Mouse (Mus musculus): ENCODE measurements at regions not wholly inside any gene's neighbourhood (a gene's known extent, or its start where the extent isn't known, plus 50 kb on each side); places are given as distances from the start of the nearest gene placed in this dataset.
A peak's percentile ranks its signal among the peaks of the same experiment; 100 is the strongest.

GRCm38 (mm10) chr8:89787050-89787905, 560.9 kb downstream of the Tox3 start:
- Histone ChIP-seq H3K9me3 (no peaks in the 10 kb centered on the region), H3K36me3 (no peaks in the 10 kb centered on the region), H3K4me1 (replicated peaks) (peaks cover 27% of the 10 kb centered on the region), H3K4me3 (no peak overlapping the region), H3K27ac (no peak overlapping the region), H3K4me2 (0 out of 2 replicates have a peak overlapping the region, but pooled peaks have one; percentile 14), H3K27me3 (peaks cover 20% of the 10 kb centered on the region; the same call in 1 of the 2 replicates), H3K9ac (no peak overlapping the region)
- no peak for ATAC-seq (ENCODE audit: low FRiP score)
- WGBS: 60% methylated on average over 17 of the region's 17 CpGs

- ATAC-seq (ENCODE audit: low FRiP score): 0 out of 2 replicates have a peak, but pooled peaks have one; percentile 49
- Histone ChIP-seq H3K36me3 (no peaks in the 10 kb centered on the region), H3K9me3 (no peaks in the 10 kb centered on the region), H3K4me2 (no peak overlapping the region), H3K27me3 (peaks cover 23% of the 10 kb centered on the region), H3K9ac (no peak overlapping the region), H3K4me1 (replicated peaks) (peaks cover 33% of the 10 kb centered on the region), H3K4me3 (no peak overlapping the region), H3K27ac (no peak overlapping the region)
- WGBS: 18% methylated on average over 7 of the region's 7 CpGs
These were observed 563.1 kb downstream of the Tox3 start for GRCm38 (mm10) chr8:89785011-89785410.

- no peaks in the 10 kb centered on the region for H3K36me3 ChIP-seq
- H3K4me2 ChIP-seq: no peak overlapping the region
- H3K9ac ChIP-seq: no peak overlapping the region
- H3K4me1 ChIP-seq (replicated peaks): peaks cover 30% of the 10 kb centered on the region
- H3K4me3 ChIP-seq: no peak overlapping the region
- no peak for ATAC-seq (ENCODE audit: low FRiP score)
- H3K27me3 ChIP-seq: peaks cover 18% of the 10 kb centered on the region
- 70% methylated on average over 5 of the region's 5 CpGs for WGBS
- no peaks in the 10 kb centered on the region for H3K9me3 ChIP-seq
- no peak overlapping the region for H3K27ac ChIP-seq
These were observed 564.8 kb downstream of the Tox3 start for GRCm38 (mm10) chr8:89783311-89783710.

- 80% methylated on average over 4 of the region's 4 CpGs for WGBS
- no peak for ATAC-seq (ENCODE audit: low FRiP score)
- H3K27ac ChIP-seq: no peak overlapping the region
- no peaks in the 10 kb centered on the region for H3K4me1 ChIP-seq (replicated peaks)
- H3K36me3 ChIP-seq: no peaks in the 10 kb centered on the region
- no peaks in the 10 kb centered on the region for H3K27me3 ChIP-seq
- no peaks in the 10 kb centered on the region for H3K9me3 ChIP-seq
- no peak overlapping the region for H3K9ac ChIP-seq
- H3K4me2 ChIP-seq: no peak overlapping the region
- H3K4me3 ChIP-seq: no peak overlapping the region
These were observed 581.8 kb downstream of the Tox3 start for GRCm38 (mm10) chr8:89766387-89766786.

GRCm38 (mm10) chr8:89759531-89759930, 588.6 kb downstream of the Tox3 start:
- 93% methylated on average over 5 of the region's 5 CpGs for WGBS
- Histone ChIP-seq H3K36me3 (no peaks in the 10 kb centered on the region), H3K4me3 (no peak overlapping the region), H3K9ac (no peak overlapping the region), H3K4me2 (no peak overlapping the region), H3K4me1 (replicated peaks) (no peaks in the 10 kb centered on the region), H3K27ac (no peak overlapping the region), H3K27me3 (no peaks in the 10 kb centered on the region), H3K9me3 (no peaks in the 10 kb centered on the region)
- ATAC-seq (ENCODE audit: low FRiP score): no peak

GRCm38 (mm10) chr8:89758695-89759094, 589.4 kb downstream of the Tox3 start:
- Histone ChIP-seq H3K27ac (no peak overlapping the region), H3K36me3 (no peaks in the 10 kb centered on the region), H3K4me3 (no peak overlapping the region), H3K4me1 (replicated peaks) (no peaks in the 10 kb centered on the region), H3K9ac (no peak overlapping the region), H3K4me2 (no peak overlapping the region), H3K27me3 (no peaks in the 10 kb centered on the region), H3K9me3 (no peaks in the 10 kb centered on the region)
- 72% methylated on average over 10 of the region's 10 CpGs for WGBS
- ATAC-seq (ENCODE audit: low FRiP score): no peak

GRCm38 (mm10) chr8:89755951-89756350, 592.2 kb downstream of the Tox3 start:
- 50% methylated on average over 3 of the region's 3 CpGs for WGBS
- Histone ChIP-seq H3K4me3 (no peak overlapping the region), H3K4me1 (replicated peaks) (no peaks in the 10 kb centered on the region), H3K9me3 (no peaks in the 10 kb centered on the region), H3K36me3 (no peaks in the 10 kb centered on the region), H3K4me2 (no peak overlapping the region), H3K27ac (no peak overlapping the region), H3K27me3 (no peaks in the 10 kb centered on the region), H3K9ac (no peak overlapping the region)
- no peak for ATAC-seq (ENCODE audit: low FRiP score)

- H3K4me1 ChIP-seq (replicated peaks): no peaks in the 10 kb centered on the region
- H3K36me3 ChIP-seq: no peaks in the 10 kb centered on the region
- H3K4me2 ChIP-seq: no peak overlapping the region
- H3K27me3 ChIP-seq: no peaks in the 10 kb centered on the region
- WGBS: 85% methylated on average over 3 of the region's 3 CpGs
- no peak for ATAC-seq (ENCODE audit: low FRiP score)
- H3K4me3 ChIP-seq: no peak overlapping the region
- no peaks in the 10 kb centered on the region for H3K9me3 ChIP-seq
- H3K27ac ChIP-seq: no peak overlapping the region
- H3K9ac ChIP-seq: no peak overlapping the region
These were observed 596.9 kb downstream of the Tox3 start for GRCm38 (mm10) chr8:89751201-89751600.

GRCm38 (mm10) chr8:89747726-89748125, 600.4 kb downstream of the Tox3 start:
- H3K4me1 ChIP-seq (replicated peaks): peaks cover 15% of the 10 kb centered on the region
- no peaks in the 10 kb centered on the region for H3K36me3 ChIP-seq
- H3K4me3 ChIP-seq: no peak overlapping the region
- H3K27ac ChIP-seq: no peak overlapping the region
- no peak overlapping the region for H3K4me2 ChIP-seq
- H3K9me3 ChIP-seq: no peaks in the 10 kb centered on the region
- WGBS: 76% methylated on average over 4 of the region's 4 CpGs
- ATAC-seq (ENCODE audit: low FRiP score): no peak
- no peak overlapping the region for H3K9ac ChIP-seq
- no peaks in the 10 kb centered on the region for H3K27me3 ChIP-seq

- Histone ChIP-seq H3K9ac (no peak overlapping the region), H3K36me3 (no peaks in the 10 kb centered on the region), H3K27ac (peak overlapping the region; percentile 72), H3K4me3 (no peak overlapping the region), H3K9me3 (no peaks in the 10 kb centered on the region), H3K27me3 (no peaks in the 10 kb centered on the region), H3K4me1 (replicated peaks) (peaks cover 15% of the 10 kb centered on the region), H3K4me2 (no peak overlapping the region)
- peak; percentile 71; the same call in 1 of the 2 replicates for ATAC-seq (ENCODE audit: low FRiP score)
- 46% methylated on average over 11 of the region's 11 CpGs for WGBS
These were observed 603.7 kb downstream of the Tox3 start for GRCm38 (mm10) chr8:89744267-89745028.

GRCm38 (mm10) chr8:89738657-89739056, 609.5 kb downstream of the Tox3 start:
- H3K27me3 ChIP-seq: no peaks in the 10 kb centered on the region
- WGBS: 88% methylated on average over 3 of the region's 3 CpGs
- H3K36me3 ChIP-seq: no peaks in the 10 kb centered on the region
- no peaks in the 10 kb centered on the region for H3K9me3 ChIP-seq
- H3K9ac ChIP-seq: no peak overlapping the region
- no peak overlapping the region for H3K4me2 ChIP-seq
- no peak for ATAC-seq (ENCODE audit: low FRiP score)
- no peak overlapping the region for H3K4me3 ChIP-seq
- H3K4me1 ChIP-seq (replicated peaks): no peaks in the 10 kb centered on the region
- no peak overlapping the region for H3K27ac ChIP-seq

- Histone ChIP-seq H3K36me3 (no peaks in the 10 kb centered on the region), H3K9me3 (no peaks in the 10 kb centered on the region), H3K4me2 (no peak overlapping the region), H3K9ac (no peak overlapping the region), H3K4me3 (no peak overlapping the region), H3K27ac (no peak overlapping the region), H3K27me3 (no peaks in the 10 kb centered on the region), H3K4me1 (replicated peaks) (no peaks in the 10 kb centered on the region)
- ATAC-seq (ENCODE audit: low FRiP score): no peak
- 88% methylated on average over 1 of the region's 1 CpGs for WGBS
These were observed 610.5 kb downstream of the Tox3 start for GRCm38 (mm10) chr8:89737636-89738035.
